Mouse (Mus musculus) spleen, adult 10 weeks (tissue): ENCODE measurements around the gene Jaml. TPM values are rescaled to one million over a fixed set of nuclear protein-coding genes. Genes with fewer than 3 reads are reported as not detected.

ENCODE experiments used
- polyA plus RNA-seq: library from polyadenylated mRNA; stranded (reverse); fragments of 350-450 nt; fragmentation: Illumina TruSeq; extraction: RNeasy Lipid Tissue Mini Kit (QIAGEN cat#74804); gene quantifications from one replicate; pipeline ENCODE4 v1.2.3, GENCODE M21; 2015; ENCODE audit warnings: low replicate concordance; ENCODE audit not compliant: insufficient read depth

The Jaml gene
- polyA plus RNA-seq, result 34.5 TPM

DNA sequence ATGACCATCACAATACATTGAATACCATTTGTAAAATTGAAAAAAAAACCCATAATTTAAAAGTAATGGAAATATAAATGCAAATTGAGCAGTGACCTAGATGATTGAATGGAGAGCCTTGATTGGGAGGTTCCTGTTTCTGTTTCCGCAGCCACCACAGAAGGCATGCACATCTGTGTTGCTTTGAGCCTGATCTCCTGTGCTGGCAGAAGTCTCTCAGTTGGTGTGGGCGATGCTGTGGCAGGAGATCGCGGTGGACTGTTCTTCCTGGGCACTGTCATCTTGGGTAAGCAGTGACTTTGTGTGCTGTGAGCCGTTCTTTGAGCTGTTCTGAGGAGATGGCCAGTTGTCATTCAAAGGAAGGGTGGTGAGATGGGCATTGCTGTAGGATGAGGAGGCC lies at the start of gene Jaml:
TSS of gene Jaml (plus strand) at position 173 of the 400 bp plus-strand sequence.

DNA sequence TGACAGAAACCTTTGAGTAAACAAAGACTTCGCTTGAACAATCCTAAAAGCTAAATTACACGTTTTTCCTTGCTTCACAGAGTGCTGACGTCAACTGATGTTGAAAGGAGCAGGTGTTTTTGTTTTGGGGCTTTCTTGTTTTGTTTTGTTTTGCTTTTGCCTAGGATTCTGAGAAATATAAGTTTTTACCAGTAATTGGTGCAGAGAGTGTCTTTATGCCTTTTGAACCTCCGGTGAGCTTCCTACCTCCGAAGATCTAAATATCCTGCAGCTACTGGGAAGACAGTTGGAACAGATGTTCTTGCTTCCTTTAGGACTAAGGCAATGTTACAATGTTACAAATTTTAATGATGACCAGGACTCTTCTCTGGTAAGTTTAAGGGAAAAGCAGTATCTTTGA lies 39.5 kb upstream of the Jaml start, which contains the start of gene Mpzl2:
TSS of gene Mpzl2 (plus strand) at position 301 of the 400 bp plus-strand sequence.

DNA sequence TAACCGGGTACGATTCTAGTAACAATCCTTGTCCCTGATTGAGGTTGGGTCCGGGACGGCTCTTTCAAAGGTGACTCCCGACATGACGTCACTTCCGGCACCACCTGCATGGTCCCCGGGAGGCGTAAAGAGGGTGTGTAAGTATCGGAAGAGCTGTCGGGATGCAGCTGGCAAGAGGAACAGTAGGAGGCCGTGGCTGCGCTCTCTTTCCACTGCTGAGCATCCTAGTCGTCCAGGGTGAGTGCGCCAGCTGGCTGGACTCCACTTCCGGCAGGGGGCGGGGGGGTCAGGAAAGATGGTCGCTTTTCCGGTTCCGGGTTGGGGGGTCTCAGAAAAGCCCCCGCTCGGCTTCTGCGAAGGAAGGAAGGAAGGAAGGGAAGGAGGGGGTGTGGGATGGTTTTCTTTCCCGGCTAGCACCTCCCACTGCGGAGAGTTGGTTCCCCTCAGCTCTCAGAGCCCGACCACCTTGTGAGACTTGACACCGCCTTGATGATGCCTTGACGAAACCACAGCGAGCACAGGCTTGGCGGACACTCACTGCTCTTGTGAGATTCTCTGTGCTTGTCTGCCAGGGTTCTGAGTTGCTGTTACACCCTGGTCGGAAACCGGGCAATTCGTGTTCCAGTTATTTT lies 23.8 kb upstream of the Jaml start, which contains the start of gene Mpzl3:
TSS of gene Mpzl3 (plus strand) at position 105 of the 632 bp plus-strand sequence.

GRCm38 (mm10) chr9:45117741-45118431 lies 38.9 kb downstream of the Jaml start, which contains the start of gene Scn2b:
Gene Scn2b, plus strand, starts transcription at chr9:45117782.

DNA sequence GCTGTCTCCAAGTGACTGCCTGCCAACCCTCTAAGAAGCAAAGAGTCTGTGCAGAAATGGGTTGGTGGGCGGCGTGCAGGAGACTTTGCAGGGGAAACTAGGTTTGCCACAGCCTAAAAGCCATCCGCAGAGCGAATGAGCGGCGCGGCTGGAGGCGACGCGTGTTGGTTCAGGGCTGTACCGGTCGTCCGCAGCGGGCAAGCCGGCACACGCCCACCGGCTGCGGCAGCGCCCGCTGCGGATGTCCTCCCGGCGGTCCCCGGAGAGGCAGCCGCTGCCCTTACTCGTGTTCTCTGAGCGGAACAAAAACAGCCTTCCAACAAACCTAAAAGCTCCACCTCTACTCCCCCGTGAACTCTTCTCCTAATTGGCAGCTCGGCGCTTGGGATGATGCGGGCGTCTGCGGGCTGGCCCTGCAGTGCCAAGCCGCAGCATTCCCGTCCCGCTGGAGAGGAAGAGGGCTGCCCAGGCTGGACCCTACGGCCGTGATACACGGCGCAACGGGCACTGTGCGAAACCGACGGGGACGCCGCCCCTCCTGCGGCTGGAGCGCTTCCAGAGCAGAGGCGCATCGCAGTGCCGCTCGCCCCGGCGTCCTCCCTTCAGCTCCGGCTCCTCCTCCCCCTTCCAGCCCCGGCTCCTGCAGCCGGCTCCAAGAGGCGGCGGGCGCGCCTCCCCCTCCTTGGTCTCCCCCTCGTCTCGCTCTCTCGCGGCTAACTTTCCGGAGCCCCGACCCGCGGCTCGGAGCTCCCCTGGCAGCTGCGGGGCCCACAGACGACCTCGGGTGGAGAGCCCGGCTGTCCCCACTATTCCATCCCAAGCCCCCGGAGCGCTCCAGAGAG lies 59.4 kb downstream of the Jaml start, which contains the start of gene Scn4b:
TSS of gene Scn4b (plus strand) at position 205 of the 842 bp plus-strand sequence.

Other genes with a start within 250 kb of the Jaml start
- 83.8 TPM for gene Kmt2a, start 197.9 kb upstream of the Jaml start, polyA plus RNA-seq
- 327 TPM for gene Atp5l, start 158.4 kb upstream of the Jaml start, polyA plus RNA-seq
- gene Ube4a, start 113.6 kb upstream of the Jaml start, polyA plus RNA-seq, result 83.4 TPM
- gene Cd3g, start 98.8 kb upstream of the Jaml start, polyA plus RNA-seq, result 219 TPM
- 76.6 TPM for gene Cd3d, start 97.4 kb upstream of the Jaml start, polyA plus RNA-seq
- gene Cd3e, start 69.6 kb upstream of the Jaml start, polyA plus RNA-seq, result 96.4 TPM
- gene Mpzl2, start 39.4 kb upstream of the Jaml start, polyA plus RNA-seq, result 1.2 TPM
- gene Mpzl3, start 24.0 kb upstream of the Jaml start, polyA plus RNA-seq, result 10.4 TPM
- gene Scn2b, start 38.6 kb downstream of the Jaml start, polyA plus RNA-seq, result 4.2 TPM
- gene Scn4b, start 59.2 kb downstream of the Jaml start, polyA plus RNA-seq, result 1.5 TPM
- 0.50 TPM for gene BC049352, start 102.8 kb downstream of the Jaml start, polyA plus RNA-seq
- 0.72 TPM for gene Tmprss4, start 124.9 kb downstream of the Jaml start, polyA plus RNA-seq
- gene Il10ra, start 190.0 kb downstream of the Jaml start, polyA plus RNA-seq, result 130 TPM
- gene Tmprss13, start 239.9 kb downstream of the Jaml start, polyA plus RNA-seq, result 0.66 TPM